Comparison of ENCODE assay signal across 8 mouse cellular contexts in genomic region chr2:78870443-78871025, GRCm38 (mm10). TPM values are rescaled to one million over a fixed set of nuclear protein-coding genes. Genes with fewer than 3 reads are reported as not detected.
DNase-seq lines count a peak whose midpoint lies in the region; ATAC-seq lines count a peak whose summit lies in the region.

No protein-coding gene starts in this region.

- H3K27me3 ChIP-seq in lung, embryonic 15.5 days = no peaks in the 10 kb centered on the region
- H3K27me3 ChIP-seq in heart, embryonic 11.5 days (ENCODE audit: control insufficient read depth, insufficient read depth, low read length) = no peaks in the 10 kb centered on the region
- H3K27me3 ChIP-seq in liver, embryonic 11.5 days (replicated peaks; ENCODE audit: control insufficient read depth, insufficient read depth, low read length) = no peaks in the 10 kb centered on the region
- no peaks in the 10 kb centered on the region for H3K27me3 ChIP-seq in neural tube, embryonic 15.5 days (replicated peaks)

- H3K9me3 ChIP-seq in lung, embryonic 15.5 days = no peaks in the 10 kb centered on the region
- no peaks in the 10 kb centered on the region for H3K9me3 ChIP-seq in heart, embryonic 11.5 days (replicated peaks; ENCODE audit: control insufficient read depth, low read length)
- H3K9me3 ChIP-seq in liver, embryonic 11.5 days (ENCODE audit: control insufficient read depth, low read length) = no peaks in the 10 kb centered on the region
- H3K9me3 ChIP-seq in neural tube, embryonic 15.5 days (replicated peaks) = no peaks in the 10 kb centered on the region

- H3K4me2 ChIP-seq in lung, embryonic 15.5 days = peak overlapping the region; percentile 59
- H3K4me2 ChIP-seq in heart, embryonic 11.5 days = peak overlapping the region; percentile 82
- H3K4me2 ChIP-seq in liver, embryonic 11.5 days = peak overlapping the region; percentile 85
- H3K4me2 ChIP-seq in neural tube, embryonic 15.5 days = peak overlapping the region; percentile 60

- peaks cover 42% of the 10 kb centered on the region for H3K4me1 ChIP-seq in lung, embryonic 15.5 days
- peaks cover 27% of the 10 kb centered on the region for H3K4me1 ChIP-seq in heart, embryonic 11.5 days (ENCODE audit: control insufficient read depth, insufficient read depth, low read length)
- H3K4me1 ChIP-seq in liver, embryonic 11.5 days (replicated peaks; ENCODE audit: control insufficient read depth, insufficient read depth, low read length) = peaks cover 33% of the 10 kb centered on the region
- peaks cover 28% of the 10 kb centered on the region for H3K4me1 ChIP-seq in neural tube, embryonic 15.5 days

- H3K27ac ChIP-seq in lung, embryonic 15.5 days = peak overlapping the region; percentile 99
- H3K27ac ChIP-seq in heart, embryonic 11.5 days (ENCODE audit: low read depth, low read length) = peak overlapping the region; percentile 38
- H3K27ac ChIP-seq in liver, embryonic 11.5 days (ENCODE audit: low read depth, low read length) = no peak overlapping the region
- H3K27ac ChIP-seq in neural tube, embryonic 15.5 days (replicated peaks) = peak overlapping the region; percentile 97

- H3K4me3 ChIP-seq in lung, embryonic 15.5 days = peak overlapping the region; percentile 84
- peak overlapping the region; percentile 90 for H3K4me3 ChIP-seq in heart, embryonic 11.5 days (ENCODE audit: low read depth, low read length)
- peak overlapping the region; percentile 95 for H3K4me3 ChIP-seq in liver, embryonic 11.5 days (ENCODE audit: low read depth, low read length)
- H3K4me3 ChIP-seq in neural tube, embryonic 15.5 days (replicated peaks) = peak overlapping the region; percentile 73

- WGBS in lung, embryonic 15.5 days = 5% methylated on average over 10 of the region's 10 CpGs
- WGBS in heart, embryonic 11.5 days (ENCODE audit: insufficient replicate concordance) = 14% methylated on average over 10 of the region's 10 CpGs
- 19% methylated on average over 10 of the region's 10 CpGs for WGBS in liver, embryonic 11.5 days
- WGBS in neural tube, embryonic 15.5 days = 5% methylated on average over 10 of the region's 10 CpGs

- H3K36me3 ChIP-seq in lung, embryonic 15.5 days = no peaks in the 10 kb centered on the region
- no peaks in the 10 kb centered on the region for H3K36me3 ChIP-seq in heart, embryonic 11.5 days (ENCODE audit: control insufficient read depth, insufficient read depth, low read length)
- peaks cover 4% of the 10 kb centered on the region; the same call in 1 of the 2 replicates for H3K36me3 ChIP-seq in liver, embryonic 11.5 days (ENCODE audit: control insufficient read depth, insufficient read depth, low read length)
- H3K36me3 ChIP-seq in neural tube, embryonic 15.5 days = no peaks in the 10 kb centered on the region

- DNase-seq in lung, postnatal 25 days (ENCODE audit: low spot score) = no peak
- peak; percentile 36 to 47 for DNase-seq in cerebellum, postnatal 10 days
- DNase-seq in liver, embryonic 11.5 days (ENCODE audit: low spot score) = no peak
- no peak for DNase-seq in ovary, adult 18-20 months (ENCODE audit: low spot score)
- DNase-seq in ovary, postnatal 10 days (ENCODE audit: low spot score) = no peak

- ATAC-seq in lung, embryonic 15.5 days (ENCODE audit: borderline replicate concordance, extremely low read depth, low FRiP score, low TSS enrichment) = no peak
- no peak for ATAC-seq in heart, embryonic 11.5 days (replicated peaks; ENCODE audit: insufficient number of reproducible peaks, low FRiP score, low TSS enrichment)
- ATAC-seq in liver, embryonic 11.5 days (replicated peaks; ENCODE audit: low FRiP score) = no peak
- no peak for ATAC-seq in neural tube, embryonic 15.5 days (ENCODE audit: low FRiP score)

- peak overlapping the region; percentile 98 for H3K9ac ChIP-seq in lung, embryonic 15.5 days
- H3K9ac ChIP-seq in heart, embryonic 11.5 days (ENCODE audit: low read depth, low read length) = peak overlapping the region; percentile 98
- H3K9ac ChIP-seq in liver, embryonic 11.5 days (ENCODE audit: low read depth, low read length) = peak overlapping the region; percentile 98
- peak overlapping the region; percentile 91 for H3K9ac ChIP-seq in neural tube, embryonic 15.5 days (replicated peaks)

RNA-seq across cellular contexts. Expression of gene Ube2e3, which starts 2.6 kb away (rescaled TPM):
- 168 and 176 TPM in 2 replicates for polyA plus RNA-seq in lung, embryonic 15.5 days (2015; fragmentation: Nextera tagmentation; extraction: Ambion mirVana)
- polyA plus RNA-seq in heart, embryonic 11.5 days (2014; fragmentation: Nextera tagmentation; extraction: Ambion mirVana) = 125 and 131 TPM in 2 replicates
- polyA plus RNA-seq in liver, embryonic 11.5 days (2014; fragmentation: Nextera tagmentation; extraction: Ambion mirVana) = 104 and 110 TPM in 2 replicates
- 240 and 262 TPM in 2 replicates for polyA plus RNA-seq in neural tube, embryonic 15.5 days (2015; fragmentation: Nextera tagmentation; extraction: Ambion mirVana)

Comparison
In these comparisons a context has a peak if more than half of its experiments do, and no peak if none do; other contexts are left out.
1. DNase-seq: peak in cerebellum, postnatal 10 days (2 of 2); none in lung, postnatal 25 days (single experiment), liver, embryonic 11.5 days (single experiment), ovary, adult 18-20 months (single experiment) and ovary, postnatal 10 days (single experiment).
2. Peak in every context shown above with its lines, with median percentiles within 50 percentile points of each other: H3K4me2 ChIP-seq, H3K4me3 ChIP-seq and H3K9ac ChIP-seq.